Mouse (Mus musculus) intestine, embryonic 14.5 days (tissue): ENCODE measurements around the gene A230072I06Rik. TPM values are rescaled to one million over a fixed set of nuclear protein-coding genes. Genes with fewer than 3 reads are reported as not detected.

ENCODE experiments used
- ATAC-seq: fragments of 200-750 bp; cut with Nextera tagmentation; replicated peaks from 2 replicates; pipeline ENCODE4 v1.8.0; 2017; ENCODE audit warnings: low read depth, moderate number of reproducible peaks, moderate TSS enrichment, moderate library complexity; ENCODE audit not compliant: low FRiP score, low TSS enrichment
- DNase-seq: peaks from one replicate; pipeline ENCODE4 v3.0.0-alpha.2; 2018; ENCODE audit warnings: low spot score
- H3K27ac ChIP-seq: fragments of 300-500 bp; sonication (generic); 2 replicates; pipeline ENCODE4 v1.5.1; 2014; ENCODE audit warnings: low read depth, mild to moderate bottlenecking, control low read depth
- H3K27me3 ChIP-seq: fragments of 300-500 bp; sonication (generic); replicated peaks from 2 replicates; pipeline ENCODE4 v1.6.1; 2014; ENCODE audit warnings: low read length, control low read depth; ENCODE audit not compliant: control insufficient read depth, insufficient read depth
- H3K36me3 ChIP-seq: fragments of 300-500 bp; sonication (generic); 2 replicates; pipeline ENCODE4 v1.6.1; 2014; ENCODE audit warnings: low read length, control low read depth; ENCODE audit not compliant: control insufficient read depth, insufficient read depth
- H3K4me1 ChIP-seq: fragments of 300-500 bp; sonication (generic); replicated peaks from 2 replicates; pipeline ENCODE4 v1.6.1; 2014; ENCODE audit warnings: low read length, control low read depth, mixed read lengths; ENCODE audit not compliant: control insufficient read depth, insufficient read depth
- H3K4me2 ChIP-seq: fragments of 300-500 bp; sonication (generic); 2 replicates; pipeline ENCODE4 v1.6.1; 2014; ENCODE audit warnings: low read length
- H3K4me3 ChIP-seq: fragments of 300-500 bp; sonication (generic); 2 replicates; pipeline ENCODE4 v1.5.1; 2014; ENCODE audit warnings: low read depth, low read length, control low read depth, mixed read lengths
- H3K9ac ChIP-seq: fragments of 300-500 bp; sonication (generic); 2 replicates; pipeline ENCODE4 v1.6.1; 2014; ENCODE audit warnings: mild to moderate bottlenecking, low read length
- H3K9me3 ChIP-seq: fragments of 300-500 bp; sonication (generic); 2 replicates; pipeline ENCODE4 v1.6.1; 2016; ENCODE audit warnings: low read length, control low read depth; ENCODE audit not compliant: control insufficient read depth
- WGBS: fragments of 180-500 bp; shearing (Covaris S2); extraction: QIAGEN DNeasy Blood & Tissue Kit; methylation state at CpG from one replicate; pipeline ENCODE4 v1.1.7; 2014; 5-methylcytosine and 5-hydroxymethylcytosine counted together
- polyA plus RNA-seq: library from polyadenylated mRNA; unstranded; fragments of >200 nt; fragmentation: Nextera tagmentation; extraction: Ambion mirVana; gene quantifications from 2 replicates; pipeline ENCODE4 v1.2.1, GENCODE M21; 2014

Gene A230072I06Rik
- polyA plus RNA-seq, 1 experiment from 2014 or later: not detected

DNA sequence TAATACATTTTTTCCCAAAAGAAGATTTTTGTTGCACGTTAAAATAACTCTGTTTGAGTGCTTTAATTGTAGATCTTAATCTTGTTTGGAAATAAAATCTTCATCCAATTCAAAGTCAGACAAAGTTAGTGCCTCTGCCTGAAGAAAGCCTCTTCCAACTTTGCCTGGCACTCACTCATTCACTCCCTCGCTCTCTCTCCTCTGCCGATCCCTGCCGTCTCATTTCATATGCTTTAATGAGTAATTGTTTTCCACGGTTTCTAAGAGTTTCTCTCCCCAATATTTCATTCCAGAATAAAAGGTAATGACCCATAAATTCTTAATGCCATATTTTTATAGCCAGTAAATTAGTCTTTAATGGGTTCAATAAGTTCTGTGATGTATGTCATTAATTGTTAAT, 10.8 kb upstream of the A230072I06Rik start:
- H3K27me3 ChIP-seq: no peaks in the 10 kb centered on the region
- H3K9me3 ChIP-seq: no peaks in the 10 kb centered on the region
- DNase-seq: no peak
- no peaks in the 10 kb centered on the region for H3K4me1 ChIP-seq
- H3K4me2 ChIP-seq: no peak overlapping the region
- no peaks in the 10 kb centered on the region for H3K36me3 ChIP-seq
- ATAC-seq: no peak
- no peak overlapping the region for H3K4me3 ChIP-seq
- H3K27ac ChIP-seq: no peak overlapping the region
- H3K9ac ChIP-seq: no peak overlapping the region
- WGBS: 61% methylated on average over 5 of the region's 5 CpGs

DNA sequence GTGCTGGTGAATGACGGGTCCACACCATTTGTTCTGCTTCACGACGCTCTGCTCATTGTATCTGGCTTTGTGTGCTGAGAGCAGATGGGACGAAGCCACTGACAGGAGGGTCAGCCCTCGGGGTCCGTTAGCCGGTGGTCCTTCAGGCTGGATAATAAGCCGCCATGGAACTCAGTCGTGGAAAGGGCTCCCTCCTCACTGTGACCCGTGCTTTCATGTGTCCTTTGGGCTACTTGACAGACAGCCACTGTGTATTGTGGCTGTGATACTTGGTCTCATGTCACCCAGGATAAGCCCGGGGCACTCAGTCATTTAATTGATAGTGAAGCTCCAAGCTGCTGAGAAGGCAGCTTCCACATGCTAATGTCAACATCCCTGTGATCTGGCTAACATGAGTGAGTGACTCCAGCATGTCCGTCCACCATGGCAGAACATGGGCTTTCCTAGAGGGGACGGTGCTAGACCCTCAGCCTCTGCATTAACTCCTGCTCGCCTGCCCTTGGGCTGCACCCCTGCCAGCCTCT, 10.3 kb upstream of the A230072I06Rik start:
- Histone ChIP-seq H3K4me3 (no peak overlapping the region), H3K4me2 (no peak overlapping the region), H3K27me3 (no peaks in the 10 kb centered on the region), H3K36me3 (no peaks in the 10 kb centered on the region), H3K9me3 (no peaks in the 10 kb centered on the region), H3K27ac (no peak overlapping the region), H3K9ac (no peak overlapping the region), H3K4me1 (no peaks in the 10 kb centered on the region)
- no peak for ATAC-seq
- no peak for DNase-seq
- WGBS: 56% methylated on average over 14 of the region's 14 CpGs

GRCm38 (mm10) chr8:12279482-12280192, 1.0 kb downstream of the A230072I06Rik start:
- 50% methylated on average over 13 of the region's 13 CpGs for WGBS
- no peak overlapping the region for H3K4me3 ChIP-seq
- DNase-seq (peak; percentile 62), ATAC-seq (no peak)
- H3K36me3 ChIP-seq: no peaks in the 10 kb centered on the region
- H3K9me3 ChIP-seq: no peaks in the 10 kb centered on the region
- H3K27ac ChIP-seq: no peak overlapping the region; the same call in 1 of the 2 replicates
- no peak overlapping the region for H3K4me2 ChIP-seq
- peaks cover 13% of the 10 kb centered on the region for H3K4me1 ChIP-seq
- no peaks in the 10 kb centered on the region for H3K27me3 ChIP-seq
- no peak overlapping the region for H3K9ac ChIP-seq

DNA sequence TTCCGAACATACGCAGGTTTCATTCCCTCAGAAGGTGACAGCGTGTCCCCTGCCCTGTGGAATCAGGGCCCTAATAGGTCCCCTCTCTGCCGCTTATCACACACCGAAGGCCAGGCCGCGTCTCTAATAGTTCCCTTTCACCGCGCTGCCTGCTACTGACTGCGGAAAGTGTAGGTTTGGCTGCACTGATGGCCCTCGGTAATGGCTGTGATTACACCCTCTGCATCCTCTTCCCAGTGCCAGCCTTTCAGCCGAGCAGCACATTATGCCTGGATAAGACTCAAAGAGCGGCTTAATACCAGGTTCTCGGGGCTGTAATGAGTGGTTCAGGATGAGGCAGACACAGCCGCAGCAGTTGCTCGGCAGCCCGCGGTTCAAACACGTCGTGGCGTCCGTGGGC, 3.5 kb downstream of the A230072I06Rik start:
- ATAC-seq (no peak), DNase-seq (no peak)
- 83% methylated on average over 22 of the region's 22 CpGs for WGBS
- Histone ChIP-seq H3K4me2 (no peak overlapping the region), H3K4me3 (no peak overlapping the region), H3K36me3 (no peaks in the 10 kb centered on the region), H3K9me3 (no peaks in the 10 kb centered on the region), H3K27me3 (no peaks in the 10 kb centered on the region), H3K9ac (no peak overlapping the region), H3K4me1 (peaks cover 13% of the 10 kb centered on the region), H3K27ac (no peak overlapping the region)

DNA sequence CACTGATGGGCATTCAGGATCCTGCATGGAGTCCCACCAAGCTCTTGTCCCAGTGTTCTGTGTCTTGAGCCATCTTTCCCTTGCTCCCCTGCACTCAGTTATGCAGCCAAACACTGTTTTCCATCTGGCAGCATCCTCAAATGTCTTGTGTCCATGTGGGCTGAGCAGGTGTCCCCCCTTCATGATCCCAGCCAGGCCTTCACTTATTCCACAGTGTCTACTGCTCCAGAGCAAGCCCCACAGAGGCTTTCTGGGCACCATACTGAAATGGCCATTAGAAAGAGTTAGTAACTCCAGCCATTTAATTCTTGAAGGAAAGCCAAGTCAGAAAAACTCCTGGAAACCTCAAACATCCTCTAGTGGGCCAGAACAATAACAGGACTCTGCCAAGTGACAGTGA, 11.9 kb downstream of the A230072I06Rik start:
- Histone ChIP-seq H3K4me1 (no peaks in the 10 kb centered on the region), H3K27ac (no peak overlapping the region), H3K27me3 (no peaks in the 10 kb centered on the region), H3K4me2 (no peak overlapping the region), H3K4me3 (no peak overlapping the region), H3K9me3 (no peaks in the 10 kb centered on the region), H3K9ac (no peak overlapping the region), H3K36me3 (no peaks in the 10 kb centered on the region)
- ATAC-seq (no peak), DNase-seq (no peak)

DNA sequence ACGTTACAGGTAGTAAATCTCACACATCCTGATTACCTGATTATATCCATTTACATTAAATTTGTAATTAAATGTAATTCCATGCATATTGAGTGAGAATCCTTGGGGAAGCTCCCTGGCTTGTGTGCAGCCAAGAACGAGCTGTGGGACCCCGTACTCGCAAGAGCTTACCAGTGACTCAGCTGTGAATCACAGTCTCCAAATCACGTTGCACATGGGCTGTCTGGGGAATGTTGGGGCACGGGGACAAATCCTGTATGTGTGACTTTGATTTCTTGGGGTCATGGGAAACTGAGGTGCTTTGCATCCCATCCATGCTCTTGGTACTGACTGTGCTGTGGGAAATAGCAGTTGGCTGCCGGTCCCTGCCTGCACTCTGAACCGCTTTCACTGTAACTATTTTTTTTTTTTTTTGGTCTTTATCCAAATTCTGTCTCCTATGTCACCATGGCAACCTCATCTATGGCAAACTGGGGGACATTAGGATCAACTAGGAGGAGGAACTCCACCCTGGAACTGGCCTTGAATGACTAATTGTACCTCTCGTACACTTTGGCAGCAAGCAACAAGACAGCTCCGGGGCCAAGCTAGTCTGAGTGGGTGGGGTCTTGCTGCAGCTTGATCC, 19.8 kb downstream of the A230072I06Rik start:
- no peak for ATAC-seq

GRCm38 (mm10) chr8:12301998-12302397, 23.4 kb downstream of the A230072I06Rik start:
- H3K27me3 ChIP-seq: no peaks in the 10 kb centered on the region
- H3K4me2 ChIP-seq: no peak overlapping the region
- no peaks in the 10 kb centered on the region for H3K36me3 ChIP-seq
- DNase-seq: no peak
- H3K9ac ChIP-seq: no peak overlapping the region
- WGBS: 81% methylated on average over 14 of the region's 14 CpGs
- H3K27ac ChIP-seq: no peak overlapping the region
- H3K4me1 ChIP-seq: no peaks in the 10 kb centered on the region
- no peak overlapping the region for H3K4me3 ChIP-seq
- no peak for ATAC-seq
- no peaks in the 10 kb centered on the region for H3K9me3 ChIP-seq

More for the DNA sequence above, 19.8 kb downstream of the A230072I06Rik start:
- no peaks in the 10 kb centered on the region for H3K27me3 ChIP-seq
- H3K9me3 ChIP-seq: no peaks in the 10 kb centered on the region
- no peaks in the 10 kb centered on the region for H3K4me1 ChIP-seq
- 74% methylated on average over 10 of the region's 10 CpGs for WGBS
- no peak overlapping the region for H3K9ac ChIP-seq
- H3K36me3 ChIP-seq: no peaks in the 10 kb centered on the region
- H3K4me3 ChIP-seq: no peak overlapping the region
- H3K27ac ChIP-seq: no peak overlapping the region
- H3K4me2 ChIP-seq: no peak overlapping the region
- no peak for DNase-seq

GRCm38 (mm10) chr8:12312975-12313734, 34.5 kb downstream of the A230072I06Rik start:
- H3K9me3 ChIP-seq: no peaks in the 10 kb centered on the region
- no peaks in the 10 kb centered on the region for H3K36me3 ChIP-seq
- no peak overlapping the region for H3K4me3 ChIP-seq
- H3K9ac ChIP-seq: no peak overlapping the region
- peaks cover 23% of the 10 kb centered on the region for H3K27me3 ChIP-seq
- ATAC-seq (no peak), DNase-seq (no peak)
- H3K4me1 ChIP-seq: no peaks in the 10 kb centered on the region
- H3K4me2 ChIP-seq: no peak overlapping the region
- WGBS: 37% methylated on average over 16 of the region's 16 CpGs
- no peak overlapping the region for H3K27ac ChIP-seq
